Mouse (Mus musculus): ENCODE data around the gene Zfp719. TPM values are rescaled to one million over a fixed set of nuclear protein-coding genes. Genes with fewer than 3 reads are reported as not detected.

Zfp719 gene
- polyA plus RNA-seq, 1 experiment from 2014 or later: 17.8 TPM

DNA sequence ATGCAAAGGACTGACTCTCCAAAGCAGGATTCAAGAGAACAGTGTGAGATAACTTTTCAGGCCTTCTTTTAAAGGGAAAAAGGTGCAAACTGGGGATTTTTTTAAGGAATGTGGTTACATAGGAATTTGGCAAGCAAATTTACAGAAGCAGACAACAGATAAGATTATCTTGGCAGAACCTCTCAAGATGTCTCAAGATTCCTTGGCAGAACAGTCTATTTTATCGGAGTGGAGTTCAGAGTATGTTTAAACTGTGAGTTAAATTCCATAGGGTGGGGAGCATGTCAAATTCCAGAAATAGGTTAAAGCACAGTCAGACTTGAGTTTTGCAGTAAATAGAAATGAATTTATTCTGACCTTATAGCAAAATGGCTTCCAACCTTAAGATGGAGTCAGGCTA, 22.5 kb upstream of the Zfp719 start:
- H3K27me3 ChIP-seq: no peaks in the 10 kb centered on the region
- WGBS: 89% methylated on average over 1 of the region's 1 CpGs
- ATAC-seq (ENCODE audit: low FRiP score, low read depth): no peak

DNA sequence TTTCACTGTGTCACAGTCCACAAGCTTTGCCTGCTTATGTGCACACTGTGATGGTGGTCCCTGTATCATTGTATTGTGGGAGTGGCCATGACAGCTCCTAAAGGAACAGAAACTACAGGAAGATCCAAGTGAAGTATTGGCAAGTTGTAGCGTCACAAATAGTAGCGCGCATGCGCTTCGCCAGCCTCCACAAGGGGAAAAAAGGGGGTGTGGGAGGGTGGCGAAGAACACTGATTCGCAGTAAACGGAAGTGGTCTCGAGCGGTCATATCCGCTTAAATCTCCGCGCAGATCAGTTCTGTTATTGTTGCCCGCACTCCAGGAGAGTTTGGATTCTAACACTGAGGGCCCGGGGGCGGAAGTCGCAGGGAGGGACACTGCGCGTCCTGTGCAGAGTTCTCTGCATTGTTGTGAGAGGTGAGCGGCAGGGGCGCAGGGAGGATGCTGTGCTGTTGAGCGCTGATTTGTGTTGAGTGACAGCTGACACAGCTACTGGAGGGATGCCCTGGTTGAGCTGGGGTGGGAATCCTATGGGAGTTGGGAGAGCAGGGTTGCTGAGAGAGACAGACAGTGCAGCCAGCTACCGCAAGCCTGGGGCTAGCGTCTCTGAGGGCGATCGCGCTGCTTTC, 17.3 kb upstream of the Zfp719 start, which contains the start of gene Zfp658:
Gene Zfp658, plus strand, starts transcription at position 251 of the 628 bp plus-strand sequence.
- under 1% methylated on average over 27 of the region's 27 CpGs for WGBS
- Histone ChIP-seq H3K4me2 (replicated peaks) (peak within 1 kb of the TSS; percentile 65), H3K27ac (replicated peaks) (peak within 1 kb of the TSS; percentile 95), H3K27me3 (no peaks in the 10 kb centered on the region), H3K4me3 (peak within 1 kb of the TSS; percentile 73), H3K4me1 (peaks cover 14% of the 10 kb centered on the region), H3K9me3 (no peaks in the 10 kb centered on the region), H3K9ac (replicated peaks) (peak within 1 kb of the TSS; percentile 73), H3K36me3 (peaks cover 23% of the 10 kb centered on the region)
- ATAC-seq (ENCODE audit: low FRiP score, low read depth): peak; percentile 92

More for the DNA sequence above, 22.5 kb upstream of the Zfp719 start:
- H3K9me3 ChIP-seq: no peaks in the 10 kb centered on the region
- no peak overlapping the region for H3K9ac ChIP-seq (replicated peaks)
- no peak overlapping the region for H3K4me2 ChIP-seq (replicated peaks)
- no peaks in the 10 kb centered on the region for H3K36me3 ChIP-seq
- H3K27ac ChIP-seq (replicated peaks): no peak overlapping the region
- H3K4me3 ChIP-seq: no peak overlapping the region
- H3K4me1 ChIP-seq: no peaks in the 10 kb centered on the region

DNA sequence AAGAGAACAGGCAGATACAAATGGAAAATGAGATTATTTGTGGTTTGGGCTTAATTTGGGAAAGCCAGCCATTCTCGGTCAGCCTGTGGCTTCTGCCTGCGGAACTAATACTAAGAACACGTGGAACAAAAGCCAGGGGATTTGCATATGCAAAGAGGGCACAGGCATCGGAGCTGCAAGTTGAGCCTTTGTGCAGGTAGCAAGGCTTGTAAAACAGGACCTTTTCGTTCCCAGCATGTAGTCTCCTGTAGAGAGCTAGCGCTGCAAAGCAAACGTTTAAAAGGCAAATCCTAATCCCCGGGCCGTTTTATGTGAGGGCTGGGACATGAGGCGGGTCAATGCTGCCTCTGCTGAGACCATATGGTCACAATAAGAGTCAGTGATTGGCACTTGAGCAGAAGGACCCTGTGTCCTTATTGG, 16.7 kb upstream of the Zfp719 start:
- peaks cover 28% of the 10 kb centered on the region for H3K36me3 ChIP-seq
- peaks cover 14% of the 10 kb centered on the region for H3K4me1 ChIP-seq
- peak overlapping the region; percentile 95 for H3K27ac ChIP-seq (replicated peaks)
- H3K27me3 ChIP-seq: no peaks in the 10 kb centered on the region
- H3K4me3 ChIP-seq: peak overlapping the region; percentile 73
- no peaks in the 10 kb centered on the region for H3K9me3 ChIP-seq
- WGBS: under 1% methylated on average over 10 of the region's 10 CpGs
- peak; percentile 53 for ATAC-seq (ENCODE audit: low FRiP score, low read depth)
- H3K4me2 ChIP-seq (replicated peaks): peak overlapping the region; percentile 65
- H3K9ac ChIP-seq (replicated peaks): peak overlapping the region; percentile 73

DNA sequence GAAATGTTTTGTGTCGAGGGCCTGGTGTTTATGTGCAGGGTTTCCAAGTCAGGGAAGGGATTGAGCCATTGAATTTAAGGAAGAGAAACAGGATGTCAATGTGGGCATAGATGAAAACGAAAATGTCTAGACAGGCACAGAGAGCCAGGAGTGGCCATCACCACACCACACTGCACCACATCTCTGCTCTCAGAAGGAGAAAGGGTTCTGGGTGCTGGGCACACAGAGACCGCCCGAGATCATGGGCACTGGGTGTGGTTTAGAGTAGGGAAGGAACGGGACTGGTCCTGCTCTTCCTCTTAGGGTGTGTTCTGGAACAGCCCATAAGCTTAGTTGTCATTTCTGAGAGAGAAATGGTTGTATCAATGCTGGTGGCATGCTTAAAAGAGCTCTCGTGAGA, 16.1 kb upstream of the Zfp719 start:
- ATAC-seq (ENCODE audit: low FRiP score, low read depth): no peak
- H3K4me2 ChIP-seq (replicated peaks): peak overlapping the region; percentile 65

DNA sequence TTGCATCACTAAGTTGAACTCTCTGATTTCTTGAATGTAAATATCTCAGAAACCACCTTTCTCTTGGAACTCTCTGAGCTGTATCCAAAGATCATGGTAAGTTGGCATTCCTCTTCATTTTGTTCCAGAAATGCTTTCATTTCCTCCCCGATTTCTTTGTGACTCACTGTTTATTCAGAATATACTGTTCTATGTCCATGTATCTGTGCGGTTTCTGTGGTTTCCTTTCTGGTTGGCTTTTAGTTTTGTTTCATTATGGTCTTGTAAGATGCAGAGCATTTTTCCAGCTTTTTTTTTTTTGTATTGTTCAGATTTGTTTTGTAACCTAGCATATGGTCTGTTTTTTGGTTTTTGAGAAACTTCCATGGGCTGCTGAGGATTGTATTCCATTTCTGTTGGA, 8.2 kb upstream of the Zfp719 start:
- 93% methylated on average over 2 of the region's 2 CpGs for WGBS
- Histone ChIP-seq H3K9ac (replicated peaks) (no peak overlapping the region), H3K4me2 (replicated peaks) (no peak overlapping the region), H3K4me1 (no peaks in the 10 kb centered on the region), H3K27ac (replicated peaks) (no peak overlapping the region), H3K36me3 (peaks cover 85% of the 10 kb centered on the region), H3K27me3 (no peaks in the 10 kb centered on the region), H3K4me3 (no peak overlapping the region), H3K9me3 (no peaks in the 10 kb centered on the region)
- ATAC-seq (ENCODE audit: low FRiP score, low read depth): no peak

More for the DNA sequence above, 16.1 kb upstream of the Zfp719 start:
- WGBS: 56% methylated on average over 6 of the region's 6 CpGs
- Histone ChIP-seq H3K9me3 (no peaks in the 10 kb centered on the region), H3K9ac (replicated peaks) (peak overlapping the region; percentile 73), H3K4me1 (peaks cover 14% of the 10 kb centered on the region), H3K27ac (replicated peaks) (peak overlapping the region; percentile 95), H3K27me3 (no peaks in the 10 kb centered on the region), H3K36me3 (peaks cover 35% of the 10 kb centered on the region), H3K4me3 (peak overlapping the region; percentile 73)

DNA sequence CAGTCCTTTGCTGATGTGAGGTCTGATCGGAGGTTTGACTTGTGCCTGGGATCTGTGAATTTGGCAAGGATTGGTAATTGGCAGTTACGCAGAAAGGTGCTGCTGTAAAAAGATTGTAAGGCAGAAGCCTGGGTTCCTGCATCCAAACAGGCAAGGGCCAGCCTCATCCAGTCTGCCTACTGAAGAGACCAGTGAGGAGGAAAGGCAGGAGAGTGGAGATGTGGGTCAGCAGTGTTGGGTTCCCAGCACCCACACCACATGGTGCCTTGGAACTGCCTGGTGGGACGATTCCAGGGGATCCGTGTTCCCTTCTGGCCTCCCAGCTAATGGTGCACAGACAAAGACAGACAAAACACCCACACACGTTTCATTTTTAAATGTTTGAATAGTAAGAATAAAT, 1.1 kb downstream of the Zfp719 start:
- peak overlapping the region; percentile 73 for H3K4me3 ChIP-seq
- H3K27me3 ChIP-seq: no peaks in the 10 kb centered on the region
- H3K4me2 ChIP-seq (replicated peaks): peak overlapping the region; percentile 79
- 67% methylated on average over 5 of the region's 5 CpGs for WGBS
- no peak overlapping the region for H3K27ac ChIP-seq (replicated peaks)
- no peaks in the 10 kb centered on the region for H3K9me3 ChIP-seq
- H3K9ac ChIP-seq (replicated peaks): peak overlapping the region; percentile 83
- H3K4me1 ChIP-seq: peaks cover 22% of the 10 kb centered on the region
- no peak for ATAC-seq (ENCODE audit: low FRiP score, low read depth)
- peaks cover 19% of the 10 kb centered on the region for H3K36me3 ChIP-seq

DNA sequence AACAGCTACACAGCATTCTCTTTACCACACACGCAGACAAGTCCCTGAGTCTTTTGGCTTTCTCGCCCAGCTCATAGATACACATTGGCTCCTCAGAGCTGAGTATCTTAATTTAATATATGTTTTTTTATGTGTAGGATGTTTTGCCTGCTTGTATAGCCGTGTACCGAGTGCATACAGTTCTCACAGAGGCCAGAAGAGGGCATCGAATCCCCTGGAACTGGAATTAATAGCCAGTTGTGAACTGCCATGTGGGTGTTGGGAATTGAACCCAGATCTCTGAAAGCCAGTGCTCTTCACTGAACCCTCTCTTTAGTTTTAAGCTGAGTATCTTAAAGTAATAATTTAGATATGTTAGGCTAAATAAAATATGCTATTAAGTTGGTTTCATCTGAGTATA, 5.4 kb downstream of the Zfp719 start:
- Histone ChIP-seq H3K9ac (replicated peaks) (no peak overlapping the region), H3K9me3 (no peaks in the 10 kb centered on the region), H3K27me3 (no peaks in the 10 kb centered on the region), H3K4me3 (no peak overlapping the region), H3K4me1 (peaks cover 22% of the 10 kb centered on the region), H3K27ac (replicated peaks) (no peak overlapping the region), H3K36me3 (peaks cover 60% of the 10 kb centered on the region), H3K4me2 (replicated peaks) (no peak overlapping the region)
- 88% methylated on average over 5 of the region's 5 CpGs for WGBS
- ATAC-seq (ENCODE audit: low FRiP score, low read depth): no peak

DNA sequence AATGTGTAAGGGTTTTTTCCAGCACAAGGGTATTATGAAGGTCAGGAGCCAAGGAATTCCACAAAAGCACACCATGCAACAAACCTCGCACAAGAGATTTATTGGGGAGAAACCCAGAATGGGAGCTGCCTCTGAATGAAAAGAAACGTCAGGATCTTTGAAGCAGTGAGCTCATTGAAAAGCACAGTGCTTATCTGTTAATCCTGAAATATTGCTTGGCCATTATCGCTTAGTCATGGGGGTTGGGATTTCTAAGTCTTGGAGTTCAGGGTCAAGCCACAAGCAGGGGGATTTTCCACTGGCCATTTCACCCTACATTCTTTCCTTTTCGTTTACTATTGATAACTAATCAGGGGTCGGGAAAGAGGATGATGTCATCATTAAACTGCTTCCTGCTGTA, 22.5 kb downstream of the Zfp719 start:
- Histone ChIP-seq H3K9me3 (no peaks in the 10 kb centered on the region), H3K4me2 (replicated peaks) (no peak overlapping the region), H3K4me1 (peaks cover 10% of the 10 kb centered on the region; the same call in 1 of the 2 replicates), H3K9ac (replicated peaks) (no peak overlapping the region), H3K27me3 (0 out of 2 replicates have a peak, but pooled peaks cover 10% of the 10 kb centered on the region), H3K27ac (replicated peaks) (no peak overlapping the region), H3K36me3 (no peaks in the 10 kb centered on the region), H3K4me3 (no peak overlapping the region)
- no peak for ATAC-seq (ENCODE audit: low FRiP score, low read depth)
- 12% methylated on average over 5 of the region's 5 CpGs for WGBS

DNA sequence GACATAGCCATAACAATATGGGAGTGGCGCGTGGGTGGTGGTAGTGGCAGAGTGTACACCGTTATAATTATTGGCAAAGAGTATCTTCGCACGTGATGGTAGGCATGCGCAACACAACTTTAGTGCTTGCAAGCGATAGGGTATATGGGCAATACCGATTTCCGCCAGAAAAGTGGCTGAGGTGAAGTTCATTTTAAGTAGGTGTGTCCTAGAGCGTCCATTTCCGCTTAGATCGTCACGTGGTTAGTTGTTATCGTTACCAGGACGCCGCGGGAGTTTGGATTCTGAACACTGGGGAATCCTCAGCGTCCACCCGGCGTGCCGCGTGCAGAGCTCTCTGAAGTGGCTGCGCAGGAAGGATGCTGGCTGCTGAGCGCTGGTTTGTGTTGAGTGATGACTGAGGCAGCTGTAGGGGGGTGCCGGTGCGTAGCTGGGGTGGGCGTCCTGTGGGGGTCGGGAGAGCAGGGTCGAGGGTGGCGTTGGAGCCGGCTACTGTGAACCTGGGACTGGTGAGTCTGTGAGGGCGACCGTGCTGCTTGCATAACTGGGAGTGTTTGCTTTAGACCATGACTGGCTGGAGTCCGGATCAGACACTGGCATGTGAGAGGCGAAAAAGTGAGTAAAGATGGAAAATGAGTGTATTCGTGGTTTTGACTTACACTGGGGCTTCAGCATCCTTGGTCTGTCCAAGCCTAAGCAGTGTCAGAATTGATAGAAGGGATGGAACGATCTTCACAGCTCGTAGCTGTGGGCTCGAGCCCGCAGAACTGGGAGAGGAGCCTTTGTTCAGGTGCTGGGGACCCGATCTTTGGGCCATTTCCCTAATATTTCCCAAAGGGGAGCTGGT, 27.7 kb downstream of the Zfp719 start, which contains the start of gene Zfp819:
Gene Zfp819, plus strand, starts transcription at position 274 of the 847 bp plus-strand sequence.
- Histone ChIP-seq H3K27ac (replicated peaks) (no peak within 1 kb of the TSS), H3K36me3 (no peaks in the 10 kb centered on the region), H3K4me2 (replicated peaks) (peak within 1 kb of the TSS; percentile 82), H3K4me1 (peaks cover 11% of the 10 kb centered on the region; the same call in 1 of the 2 replicates), H3K27me3 (0 out of 2 replicates have a peak, but pooled peaks cover 10% of the 10 kb centered on the region), H3K4me3 (peak within 1 kb of the TSS; percentile 47), H3K9me3 (no peaks in the 10 kb centered on the region), H3K9ac (replicated peaks) (no peak within 1 kb of the TSS; the same call in 1 of the 2 replicates)
- WGBS: 15% methylated on average over 41 of the region's 41 CpGs
- peak; percentile 84 for ATAC-seq (ENCODE audit: low FRiP score, low read depth)

DNA sequence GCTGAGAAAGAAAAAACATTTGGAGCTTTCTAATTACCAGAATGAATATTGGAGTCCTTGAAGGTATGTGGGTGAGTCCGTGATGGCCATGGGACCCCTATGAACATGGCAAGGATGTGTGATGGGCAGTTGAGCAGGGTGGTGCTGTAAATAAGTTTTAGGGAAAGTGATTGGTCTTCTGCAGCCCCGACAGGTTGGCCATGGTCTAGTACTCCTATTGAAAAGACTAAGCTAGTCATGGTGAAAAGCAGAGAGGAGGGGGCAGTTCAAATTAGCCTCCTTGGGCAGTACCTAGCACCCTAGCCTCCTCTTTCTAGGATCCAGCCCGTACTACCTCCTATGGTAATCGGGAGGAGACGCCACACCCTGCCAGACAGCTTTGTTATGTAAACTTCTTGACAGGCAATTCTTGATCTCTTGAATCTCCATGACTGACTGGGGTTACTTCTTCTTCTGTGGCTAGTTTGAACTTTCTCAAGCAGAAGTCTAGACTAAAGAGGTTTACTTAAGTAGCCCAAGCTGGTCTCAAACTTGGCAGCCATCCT, 28.4 kb downstream of the Zfp719 start:
- no peaks in the 10 kb centered on the region for H3K9me3 ChIP-seq
- WGBS: 47% methylated on average over 5 of the region's 5 CpGs
- H3K4me3 ChIP-seq: peak overlapping the region; percentile 47; the same call in 1 of the 2 replicates
- H3K36me3 ChIP-seq: no peaks in the 10 kb centered on the region
- H3K9ac ChIP-seq (replicated peaks): no peak overlapping the region
- 0 out of 2 replicates have a peak, but pooled peaks cover 10% of the 10 kb centered on the region for H3K27me3 ChIP-seq
- H3K4me2 ChIP-seq (replicated peaks): peak overlapping the region; percentile 82
- no peak for ATAC-seq (ENCODE audit: low FRiP score, low read depth)
- no peak overlapping the region for H3K27ac ChIP-seq (replicated peaks)
- H3K4me1 ChIP-seq: peaks cover 5% of the 10 kb centered on the region; the same call in 1 of the 2 replicates

DNA sequence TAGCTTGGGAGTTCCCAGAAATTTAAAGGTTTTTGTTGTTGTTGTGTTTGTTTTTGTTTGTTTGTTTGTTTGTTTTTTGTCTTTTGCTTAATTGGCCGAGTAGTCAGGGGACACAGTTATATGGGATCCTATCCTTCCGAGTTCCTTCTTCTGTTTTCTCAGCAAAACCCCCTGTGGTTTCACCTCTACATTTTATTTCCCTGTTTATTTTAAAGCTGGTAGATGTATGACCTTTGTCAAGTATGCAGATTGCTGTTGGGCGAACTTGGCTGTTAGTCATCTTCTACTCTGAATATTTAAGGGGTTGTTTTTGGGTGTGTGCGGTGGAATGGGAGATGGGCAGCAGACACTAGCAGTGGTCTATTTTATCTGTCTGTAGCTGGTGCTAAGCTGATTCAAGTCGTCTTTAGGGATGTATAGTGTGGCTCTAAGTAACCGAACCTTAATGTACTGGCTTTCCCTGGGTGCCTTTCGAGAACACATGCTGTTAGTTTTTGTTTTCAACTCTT, 29.0 kb downstream of the Zfp719 start:
- Histone ChIP-seq H3K4me3 (no peak overlapping the region), H3K4me1 (peaks cover 5% of the 10 kb centered on the region; the same call in 1 of the 2 replicates), H3K9me3 (no peaks in the 10 kb centered on the region), H3K4me2 (replicated peaks) (no peak overlapping the region), H3K36me3 (no peaks in the 10 kb centered on the region), H3K9ac (replicated peaks) (no peak overlapping the region), H3K27me3 (0 out of 2 replicates have a peak, but pooled peaks cover 10% of the 10 kb centered on the region), H3K27ac (replicated peaks) (no peak overlapping the region)
- WGBS: 82% methylated on average over 7 of the region's 7 CpGs
- no peak for ATAC-seq (ENCODE audit: low FRiP score, low read depth)
